Mouse (Mus musculus) skeletal muscle tissue, postnatal 0 days (tissue): ENCODE data around the gene Bcl2l14. TPM values are rescaled to one million over a fixed set of nuclear protein-coding genes. Genes with fewer than 3 reads are reported as not detected.

ENCODE experiments used
- polyA plus RNA-seq: library from polyadenylated mRNA; unstranded; fragments of >200 nt; fragmentation: Nextera tagmentation; extraction: Ambion mirVana; gene quantifications from 2 replicates; pipeline ENCODE4 v1.2.1, GENCODE M21; 2015

Gene Bcl2l14
- polyA plus RNA-seq: 0.15 TPM in 1 of 2 replicates, not detected in the other

DNA sequence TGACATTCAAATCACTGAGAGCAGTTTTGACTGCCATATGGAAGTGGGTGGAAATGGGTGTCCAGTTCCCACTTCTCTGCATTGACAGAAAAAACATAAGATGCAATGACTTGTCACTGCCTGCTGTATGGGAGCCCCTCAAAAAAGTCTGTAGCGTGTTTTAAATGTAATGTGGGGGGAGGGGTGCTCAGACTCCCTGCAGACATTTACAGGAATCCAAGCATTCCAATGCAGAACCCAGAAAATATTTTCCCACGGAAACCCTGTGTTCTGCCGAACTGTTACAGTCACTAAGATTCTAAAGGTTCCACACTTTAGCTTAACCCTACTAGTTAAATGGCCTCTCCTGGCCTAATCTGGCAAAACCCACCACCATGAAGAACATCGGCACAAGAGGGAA lies at the start of gene Bcl2l14:
Bcl2l14 (plus strand) TSS at position 301 of the 400 bp plus-strand sequence.

Other genes starting within 250 kb of the Bcl2l14 start
- 13.3 and 14.8 TPM in 2 replicates for gene Lrp6, start 170.6 kb downstream of the Bcl2l14 start, polyA plus RNA-seq
- 2.3 and 2.8 TPM in 2 replicates for gene Mansc1, start 236.2 kb downstream of the Bcl2l14 start, polyA plus RNA-seq
- 14.6 and 18.1 TPM in 2 replicates for gene Borcs5, start 243.2 kb downstream of the Bcl2l14 start, polyA plus RNA-seq